Mouse (Mus musculus) ES-E14 (cell line): ENCODE results near the gene Rps27l.

Experiments used
- CHD2 ChIP-seq: IDR thresholded peaks from 2 replicates; pipeline ENCODE4 v1.6.1; 2014; ENCODE audit warnings: mild to moderate bottlenecking, low read depth, low read length, inconsistent platforms
- HCFC1 ChIP-seq: IDR thresholded peaks from 2 replicates; pipeline ENCODE4 v1.6.1; 2012; ENCODE audit warnings: low read length, inconsistent platforms, borderline replicate concordance; ENCODE audit not compliant: insufficient read depth
- MAFK ChIP-seq: IDR thresholded peaks from 2 replicates; pipeline ENCODE4 v1.6.1; 2014; ENCODE audit warnings: mild to moderate bottlenecking, low read depth, low read length, inconsistent platforms; ENCODE audit not compliant: insufficient read depth
- ZC3H11A ChIP-seq: IDR thresholded peaks from 2 replicates; pipeline ENCODE4 v1.6.1; 2012; ENCODE audit warnings: low read depth, mild to moderate bottlenecking, inconsistent platforms, low read length, borderline replicate concordance
- ZNF384 ChIP-seq: IDR thresholded peaks from 2 replicates; pipeline ENCODE4 v1.6.1; 2012; ENCODE audit warnings: low read depth, low read length, inconsistent platforms

GRCm38 (mm10) chr9:66948536-66948935 lies 2.6 kb downstream of the Rps27l start:
- TF ChIP-seq HCFC1: no peak
- TF ChIP-seq MAFK: no peak
- TF ChIP-seq ZNF384: no peak
- no peak for TF ChIP-seq ZC3H11A
- no peak for TF ChIP-seq CHD2
